Mouse (Mus musculus) layer of hippocampus, adult 2 months (tissue): ENCODE measurements around the gene Ppp4c. TPM values are rescaled to one million over a fixed set of nuclear protein-coding genes. Genes with fewer than 3 reads are reported as not detected.

Experiments
- DNase-seq, 2 experiments: peaks; one replicate each; pipeline ENCODE4 v3.0.0; 2022; ENCODE audit warnings: low spot score in 2 of 2
- H3K27ac ChIP-seq: fragments of 200-600 bp; 2 replicates; pipeline ENCODE4 v1.8.1; 2022
- H3K4me3 ChIP-seq: fragments of 200-600 bp; 2 replicates; pipeline ENCODE4 v1.8.1; 2022; ENCODE audit warnings: mild to moderate bottlenecking
- CTCF ChIP-seq: fragments of 200-600 bp; conservative IDR thresholded peaks from 2 replicates; pipeline ENCODE4 v1.8.1; 2022; ENCODE audit warnings: antibody characterized with exemption, mild to moderate bottlenecking, moderate library complexity
- long read RNA-seq, 2 experiments: library from polyadenylated mRNA; stranded (forward); transcript quantifications; one replicate each; pipeline ENCODE4 v2.0.0; 2021; ENCODE audit warnings: borderline mapping rate in 2 of 2
- total RNA-seq, 2 experiments: library from RNA; stranded (reverse); gene quantifications; 2 replicates each; pipeline ENCODE4 v1.2.3; 2021

Gene Ppp4c
- 10 to 100 TPM; 50.2 to 54.9 TPM for total RNA-seq
- long read RNA-seq, experiment 1, transcript Ppp4c-201 (9 exons, 1,359 nt) = major isoform, 24 of 31 reads
- long read RNA-seq, experiment 1, partial matches to known transcripts = 0 of 31 reads
- long read RNA-seq, experiment 1, other reads (novel, unspliced or antisense) = 3 of 31 reads
- long read RNA-seq, experiment 2, transcript Ppp4c-201 (9 exons, 1,359 nt) = major isoform, 49 of 63 reads
- long read RNA-seq, experiment 2, transcript Ppp4c-211 (8 exons, 1,400 nt) = minor isoform, 7 of 63 reads
- long read RNA-seq, experiment 2, partial matches to known transcripts = 4 of 63 reads
- long read RNA-seq, experiment 2, other reads (novel, unspliced or antisense) = 3 of 63 reads

GRCm38 (mm10) chr7:126791851-126792720 lies at the start of gene Ppp4c:
TSS of gene Ppp4c (minus strand) at chr7:126792496.
- TF ChIP-seq CTCF = no peak
- Histone ChIP-seq H3K4me3 (peak within 1 kb of the TSS; percentile 88), H3K27ac (peak within 1 kb of the TSS; percentile 93)
- DNase-seq = peak; percentile 96 to 97

GRCm38 (mm10) chr7:126833294-126833693 lies 41.0 kb upstream of the Ppp4c start:
- DNase-seq = no peak
- H3K4me3 ChIP-seq = no peak overlapping the region
- H3K27ac ChIP-seq = no peak overlapping the region
- no peak for TF ChIP-seq CTCF

GRCm38 (mm10) chr7:126832036-126832598 lies 39.8 kb upstream of the Ppp4c start:
- H3K27ac ChIP-seq = no peak overlapping the region
- TF ChIP-seq CTCF = peak; percentile 92
- peak; percentile 74 to 85 for DNase-seq
- H3K4me3 ChIP-seq = peak overlapping the region; percentile 28

GRCm38 (mm10) chr7:126831539-126831938 lies 39.2 kb upstream of the Ppp4c start, which contains the start of gene 4930451I11Rik:
TSS of gene 4930451I11Rik (minus strand) at chr7:126831639.
- Histone ChIP-seq H3K4me3 (peak within 1 kb of the TSS; percentile 28), H3K27ac (no peak within 1 kb of the TSS)
- no peak for TF ChIP-seq CTCF
- no peak for DNase-seq

- no peak overlapping the region for H3K27ac ChIP-seq
- no peak for TF ChIP-seq CTCF
- no peak for DNase-seq
- H3K4me3 ChIP-seq = no peak overlapping the region
These were observed 33.7 kb upstream of the Ppp4c start for GRCm38 (mm10) chr7:126825952-126826351.

GRCm38 (mm10) chr7:126825403-126825802 lies 33.1 kb upstream of the Ppp4c start:
- no peak overlapping the region for H3K4me3 ChIP-seq
- H3K27ac ChIP-seq = no peak overlapping the region
- no peak for TF ChIP-seq CTCF
- DNase-seq = no peak

- H3K4me3 ChIP-seq = peak overlapping the region; percentile 77
- no peak for TF ChIP-seq CTCF
- no peak for DNase-seq
- H3K27ac ChIP-seq = peak overlapping the region; percentile 96; the same call in 1 of the 2 replicates
These were observed 31.6 kb upstream of the Ppp4c start for GRCm38 (mm10) chr7:126823940-126824339.

GRCm38 (mm10) chr7:126823202-126823711 lies 31.0 kb upstream of the Ppp4c start:
- DNase-seq = no peak
- peak overlapping the region; percentile 96 for H3K27ac ChIP-seq
- peak overlapping the region; percentile 77 for H3K4me3 ChIP-seq
- no peak for TF ChIP-seq CTCF

- Histone ChIP-seq H3K4me3 (peak overlapping the region; percentile 77), H3K27ac (peak overlapping the region; percentile 96)
- no peak for DNase-seq
- TF ChIP-seq CTCF = no peak
These were observed 30.4 kb upstream of the Ppp4c start for GRCm38 (mm10) chr7:126822741-126823140.

GRCm38 (mm10) chr7:126821835-126822511 lies 29.7 kb upstream of the Ppp4c start:
- Histone ChIP-seq H3K4me3 (no peak overlapping the region), H3K27ac (peak overlapping the region; percentile 96)
- DNase-seq = peak; percentile 76 to 87
- peak; percentile 98 for TF ChIP-seq CTCF

GRCm38 (mm10) chr7:126818818-126819217 lies 26.5 kb upstream of the Ppp4c start:
- Histone ChIP-seq H3K27ac (no peak overlapping the region), H3K4me3 (no peak overlapping the region)
- no peak for DNase-seq
- TF ChIP-seq CTCF = peak; percentile 53

GRCm38 (mm10) chr7:126817595-126817994 lies 25.3 kb upstream of the Ppp4c start:
- TF ChIP-seq CTCF = no peak
- H3K27ac ChIP-seq = no peak overlapping the region
- DNase-seq = no peak
- H3K4me3 ChIP-seq = no peak overlapping the region
